Mouse (Mus musculus) CD4-positive, CD25-positive, alpha-beta regulatory T cell, adult 2 months (primary cell): ENCODE measurements around the gene Alkbh8.
"Not testable (repeated sequence)": the region's sequence is repeated elsewhere in the genome, so short reads cannot be mapped to it uniquely, and the experiment has no call there.

Experiments
- DNase-seq: peaks from one replicate; pipeline ENCODE4 v3.0.0-alpha.2; 2012; ENCODE audit warnings: low read depth, low spot score

The Alkbh8 gene

DNA sequence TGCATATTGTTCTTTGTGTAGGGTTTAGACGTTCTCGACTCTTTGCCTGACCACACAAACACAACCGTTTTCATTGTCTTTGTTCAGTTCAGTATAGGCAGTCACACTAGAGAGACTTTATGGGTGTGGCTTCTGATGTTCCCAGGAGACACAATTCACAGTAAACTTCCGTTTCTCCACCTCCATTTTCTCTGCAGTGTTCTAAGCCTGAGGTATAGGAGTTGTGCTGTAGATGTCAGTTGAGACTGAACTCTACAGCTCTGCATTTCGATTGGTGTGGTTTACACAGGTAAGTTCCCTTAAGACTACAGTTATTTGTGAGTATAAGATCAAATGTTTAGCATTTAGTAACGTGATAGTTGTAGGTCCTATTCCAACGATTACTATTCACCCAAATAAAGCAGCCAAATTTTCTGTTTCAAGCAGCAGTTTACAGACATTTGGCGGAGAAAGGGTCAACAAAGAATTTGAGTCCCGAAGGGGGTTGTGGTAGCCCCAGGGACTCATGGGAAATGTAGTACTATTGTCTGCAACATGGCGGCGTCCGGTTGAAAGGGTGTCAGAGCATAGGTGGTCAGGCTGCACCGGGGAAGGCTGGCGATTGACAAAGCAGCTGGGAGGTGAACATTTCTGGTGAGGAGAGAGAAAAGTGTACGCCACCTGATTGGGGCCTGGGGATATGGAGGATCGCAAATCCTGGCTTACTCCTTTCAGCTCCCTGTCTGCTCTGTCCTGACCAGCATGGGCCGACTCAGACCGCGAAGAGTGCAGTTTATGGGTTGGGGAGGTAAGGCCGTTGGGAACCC is at the start of gene Alkbh8:
TSS of gene Alkbh8 (plus strand) at position 179 of the 806 bp plus-strand sequence.
- DNase-seq, result peak; percentile 83

DNA sequence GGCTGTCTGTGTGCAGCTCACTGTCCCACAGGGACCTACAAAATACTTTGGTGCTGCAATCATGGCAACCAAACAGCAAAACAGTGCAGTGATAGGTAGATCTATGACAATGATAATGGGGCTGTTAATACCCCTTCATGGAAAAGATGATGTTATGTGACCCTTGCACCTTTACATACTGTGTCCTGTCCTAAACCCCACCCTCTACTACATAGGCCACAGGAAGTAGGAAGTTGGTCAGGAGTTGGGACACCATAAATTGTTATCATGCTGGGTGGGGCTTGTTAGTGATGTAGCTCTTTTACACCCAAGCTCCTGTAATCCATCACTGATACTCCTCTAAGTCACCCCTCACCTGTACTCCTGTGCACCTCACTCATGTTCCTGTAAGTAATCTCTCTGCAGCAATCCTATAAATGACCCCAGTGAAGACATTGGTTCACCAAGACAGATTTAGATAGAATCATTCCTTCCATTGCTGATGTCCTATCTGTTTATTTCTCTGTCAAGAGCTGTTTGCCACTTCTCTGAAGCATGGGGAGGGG is 25.6 kb upstream of the Alkbh8 start:
- no peak for DNase-seq

DNA sequence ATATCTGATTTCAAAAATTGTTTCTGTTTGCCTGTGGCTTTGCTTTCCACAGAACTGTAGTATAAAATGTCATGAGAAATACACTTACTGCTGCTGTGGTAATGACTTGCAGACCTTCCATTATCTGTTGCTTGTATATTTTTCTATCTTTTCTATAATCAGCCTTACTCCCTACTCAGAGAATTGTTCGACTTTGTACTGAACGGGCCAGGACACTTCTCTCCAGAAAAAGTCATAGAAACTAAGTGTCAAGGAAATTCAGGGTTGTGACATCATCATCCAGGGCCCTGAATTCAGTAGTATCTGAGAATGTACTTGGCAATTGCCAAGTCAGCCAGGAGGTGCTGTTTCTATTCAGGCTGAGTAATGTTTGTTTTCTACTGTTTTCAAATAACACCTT is 24.9 kb upstream of the Alkbh8 start:
- no peak for DNase-seq

DNA sequence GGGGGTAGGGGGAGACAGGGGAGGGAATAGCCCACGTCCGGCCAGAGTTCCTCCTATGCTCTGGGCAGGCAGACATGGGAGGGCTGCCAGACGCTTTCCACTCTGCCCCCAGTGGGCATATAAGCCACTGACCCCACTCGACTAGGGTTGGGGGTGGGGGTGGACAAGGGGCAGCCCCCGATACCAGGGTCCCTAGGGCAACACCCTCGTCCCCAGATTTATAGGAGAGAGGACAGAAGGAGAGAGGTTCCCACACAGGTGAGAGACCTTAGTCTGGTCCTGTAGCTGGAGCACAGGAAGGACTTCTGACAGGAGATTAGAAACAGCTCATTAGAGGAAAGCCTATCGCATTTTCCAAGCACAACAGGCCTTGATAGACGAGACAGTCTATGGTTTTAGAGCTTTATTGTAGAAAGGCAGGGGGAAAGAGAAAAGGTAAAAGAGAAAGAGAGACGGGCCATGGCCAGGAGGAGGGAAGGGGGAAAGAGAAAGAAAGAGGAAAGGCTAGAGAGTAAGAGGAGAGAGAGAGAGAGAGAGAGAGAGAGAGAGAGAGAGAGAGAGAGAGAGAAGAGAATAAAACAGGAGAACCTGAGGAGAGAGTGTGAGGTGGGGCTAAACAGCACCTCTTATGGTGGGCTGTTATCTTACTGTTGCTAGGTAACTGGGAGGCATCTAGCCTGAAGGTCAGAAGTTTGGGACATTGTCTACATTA is 7.4 kb upstream of the Alkbh8 start:
- DNase-seq, result not testable (repeated sequence)

DNA sequence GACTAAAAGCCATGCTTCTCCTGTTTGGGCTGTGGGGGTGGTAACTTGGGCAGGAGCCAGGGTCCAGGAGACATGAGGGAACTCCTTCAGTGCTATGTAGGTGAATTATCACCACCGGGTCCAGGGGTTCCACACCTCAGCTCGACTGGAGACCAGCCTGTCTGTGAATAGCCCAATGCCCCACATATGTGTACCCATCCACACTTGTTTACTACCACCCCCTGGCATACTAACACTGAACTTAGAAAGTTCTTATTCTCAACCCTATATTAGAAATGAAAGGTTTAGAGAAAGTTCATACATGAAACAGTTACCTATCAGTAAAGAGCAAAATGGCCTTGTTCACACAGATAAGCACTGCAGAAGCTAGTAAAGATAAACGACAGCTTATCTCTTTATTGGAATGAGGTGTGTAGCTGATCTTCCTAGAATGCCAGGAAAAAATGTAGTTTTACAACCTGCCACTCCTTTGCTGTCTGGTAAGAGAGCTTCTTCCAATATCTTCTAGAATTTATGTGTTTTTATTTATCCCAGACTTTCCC is 6.8 kb upstream of the Alkbh8 start:
- DNase-seq, result no peak

DNA sequence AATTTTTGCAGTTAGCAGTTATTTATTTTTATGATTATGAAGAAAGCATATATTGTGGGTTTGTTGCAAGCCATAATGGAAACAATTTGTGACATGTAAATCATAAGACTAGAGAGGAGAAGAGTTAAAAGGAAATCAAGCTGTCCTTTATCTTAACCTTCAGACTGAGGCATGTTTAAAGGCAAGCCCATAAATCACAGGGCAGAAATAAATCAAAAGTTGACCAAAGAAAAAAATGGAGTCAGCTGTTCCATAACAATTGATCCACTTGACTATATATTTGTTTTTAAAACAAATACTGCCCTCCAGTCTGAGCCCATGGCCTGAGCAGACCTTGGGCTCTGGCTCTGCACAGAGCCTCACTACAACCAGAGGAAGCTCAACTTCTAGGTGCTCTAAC is 4.6 kb upstream of the Alkbh8 start:
- no peak for DNase-seq

DNA sequence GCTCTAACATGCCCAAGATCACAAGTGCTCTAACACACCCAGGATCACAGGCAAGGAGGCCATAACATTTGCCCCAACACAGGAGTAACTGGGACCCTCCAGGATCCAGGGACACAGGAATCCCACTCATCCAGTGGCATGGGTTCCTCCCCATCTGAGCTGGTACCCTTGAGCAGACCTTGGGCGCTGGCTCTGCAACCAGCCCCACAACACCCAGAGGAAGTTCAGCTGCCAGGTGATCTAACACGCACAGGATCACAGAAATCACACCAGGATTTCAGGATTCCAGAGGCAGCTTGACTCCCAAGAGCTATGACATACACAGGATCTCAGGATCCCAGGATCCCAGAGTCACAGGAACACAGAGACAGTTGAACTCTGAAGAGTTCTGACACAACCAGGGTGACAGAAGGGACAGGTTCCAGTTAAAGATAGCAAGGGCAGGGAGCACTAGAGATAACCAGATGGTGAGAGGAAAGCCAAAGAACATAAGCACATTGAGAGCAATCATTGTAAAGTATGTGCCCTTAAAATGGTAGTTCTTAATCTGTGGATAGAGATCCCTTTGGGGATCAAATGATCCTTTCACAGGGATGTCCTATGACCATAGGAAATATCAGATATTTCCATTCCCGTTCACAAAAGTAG is 4.1 kb upstream of the Alkbh8 start:
- no peak for DNase-seq

DNA sequence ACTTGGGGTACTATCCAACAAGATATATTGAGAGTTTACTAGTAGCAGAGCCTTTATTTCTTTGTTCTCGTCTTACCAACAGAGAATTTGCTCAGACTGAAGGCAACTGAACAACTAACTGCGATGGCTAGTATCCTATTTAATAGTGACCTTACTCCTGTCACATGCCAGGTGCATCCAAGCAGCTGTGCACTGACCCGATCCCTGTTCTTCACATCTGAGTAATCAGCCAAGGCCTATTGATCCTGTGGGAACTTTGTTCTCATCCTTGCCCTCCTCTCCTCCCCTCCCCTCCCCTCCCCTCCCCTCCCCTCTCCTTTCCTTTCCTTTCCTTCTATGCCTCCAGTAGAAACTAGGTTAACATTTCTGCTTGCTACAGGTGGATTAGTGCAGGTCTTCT is 1.7 kb downstream of the Alkbh8 start:
- DNase-seq, result no peak

DNA sequence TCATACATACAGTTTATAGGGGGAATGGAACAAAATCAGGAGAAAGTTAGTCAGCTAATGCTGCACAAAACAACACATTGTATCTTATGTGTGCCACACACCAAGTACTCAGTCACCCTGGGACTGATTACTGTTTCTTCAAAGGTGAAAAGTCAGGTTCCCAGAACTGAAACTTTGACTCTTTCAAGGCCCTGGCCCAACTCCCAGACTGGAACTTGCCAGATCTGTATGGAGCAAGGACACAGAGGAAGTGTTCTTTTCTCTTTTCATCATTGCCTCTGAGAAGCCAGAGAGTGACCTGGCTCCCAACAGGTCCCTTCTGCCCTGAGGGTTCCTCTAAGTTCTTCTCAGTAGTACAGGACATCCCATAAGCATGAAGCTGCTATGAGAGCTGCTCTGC is 10.2 kb downstream of the Alkbh8 start:
- no peak for DNase-seq

DNA sequence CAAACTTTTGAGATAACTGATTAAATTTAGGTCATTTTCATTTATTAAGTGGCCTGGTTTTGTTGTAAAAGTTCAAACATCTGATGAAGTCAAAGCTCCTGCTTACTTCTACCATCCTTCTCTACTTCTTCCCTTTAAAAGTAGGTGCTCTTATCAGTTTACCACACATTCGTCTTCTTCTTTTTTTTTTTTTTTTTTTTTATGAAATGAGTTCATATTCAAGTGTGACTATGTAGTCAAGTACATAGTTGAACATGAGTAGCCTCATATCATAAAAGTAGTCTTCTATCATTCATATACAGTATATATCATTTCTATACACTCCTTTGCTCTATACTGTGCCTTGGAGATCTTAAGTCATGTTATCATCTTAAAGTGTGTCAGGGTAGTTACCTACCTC is 11.0 kb downstream of the Alkbh8 start:
- DNase-seq, result no peak

DNA sequence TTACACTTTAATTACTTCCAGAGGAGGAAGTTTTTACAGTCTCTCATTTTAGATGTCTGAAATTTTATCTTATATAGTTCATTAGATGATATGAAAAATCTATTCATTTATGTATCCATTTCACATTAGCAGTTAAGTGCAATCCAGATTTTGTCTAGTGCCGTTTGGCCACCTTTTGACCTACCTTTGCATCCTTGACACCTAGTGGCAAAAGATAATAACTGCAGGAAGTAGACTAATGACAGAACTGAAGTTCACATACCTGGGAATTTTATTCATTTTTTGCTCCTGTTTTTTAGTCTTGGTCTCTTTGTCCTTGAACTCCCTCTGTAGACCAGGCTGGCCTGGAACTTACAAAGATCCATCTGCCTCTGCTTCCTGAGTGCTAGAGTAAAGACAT is 15.1 kb downstream of the Alkbh8 start:
- peak; percentile 25 for DNase-seq

DNA sequence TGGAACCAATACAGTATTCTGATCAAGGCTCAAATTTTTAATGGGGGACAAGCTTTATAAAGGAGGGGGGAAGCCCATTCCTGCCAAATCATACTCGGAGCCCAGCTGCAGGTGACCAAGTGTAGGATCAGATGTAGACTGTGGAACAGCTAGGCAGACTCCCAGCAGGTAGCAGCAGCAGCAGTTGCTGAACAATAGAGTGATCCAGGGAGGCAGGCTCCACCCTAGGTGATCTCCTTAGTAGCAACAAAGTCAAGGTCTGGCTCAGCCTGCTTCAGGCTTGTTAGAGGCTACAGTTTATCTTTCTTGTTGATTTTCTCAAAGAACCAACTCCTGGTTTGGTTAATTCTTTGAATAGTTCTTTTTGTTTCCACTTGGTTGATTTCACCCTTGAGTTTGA is 41.4 kb downstream of the Alkbh8 start:
- not testable (repeated sequence) for DNase-seq

DNA sequence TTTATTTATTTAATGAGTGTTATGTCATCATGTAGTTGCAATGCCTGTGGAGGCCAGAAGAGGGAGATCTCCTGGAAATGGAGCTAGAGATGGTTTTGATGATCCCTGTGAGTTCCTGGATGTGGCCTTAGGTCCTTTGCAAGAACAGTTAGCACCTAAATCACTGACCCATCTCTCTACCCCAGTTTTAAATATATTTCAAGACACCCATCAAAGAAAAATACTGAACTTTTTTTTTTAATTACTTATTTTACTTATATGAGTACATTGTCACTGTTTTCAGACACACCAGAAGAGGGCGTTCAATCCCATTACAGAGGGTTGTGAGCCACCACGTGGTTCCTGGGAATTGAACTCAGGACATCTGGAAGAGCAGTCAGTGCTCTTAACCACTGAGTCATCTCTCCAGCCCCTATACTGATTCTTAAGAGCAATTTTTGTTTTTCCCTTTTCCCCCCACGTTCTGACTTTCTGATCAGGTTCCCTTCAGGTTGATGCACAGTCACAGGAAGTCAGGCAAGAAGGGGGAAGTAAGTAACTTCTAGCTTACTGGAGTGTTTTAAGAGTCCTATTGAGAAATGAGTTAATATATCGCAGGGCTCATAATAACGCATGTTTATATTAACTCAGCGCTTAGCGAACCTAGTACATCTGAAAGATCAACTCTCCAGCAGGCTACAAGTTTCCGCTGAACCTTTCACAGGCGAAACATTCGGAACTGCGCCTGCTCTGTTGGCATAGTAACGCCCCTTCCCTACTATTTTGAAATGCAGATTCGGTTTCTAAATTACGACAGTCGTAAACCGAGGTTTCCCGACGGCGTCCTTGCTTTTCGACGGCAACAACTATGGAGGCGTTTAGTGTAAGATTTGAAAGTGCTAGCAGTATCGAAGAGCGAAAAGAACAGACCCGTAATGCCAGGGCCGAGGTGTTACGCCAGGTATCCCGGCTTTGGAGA is 68.6 kb downstream of the Alkbh8 start, which contains the start of gene Cwf19l2:
TSS of gene Cwf19l2 (plus strand) at position 342 of the 958 bp plus-strand sequence.
- DNase-seq, result peak; percentile 94

DNA sequence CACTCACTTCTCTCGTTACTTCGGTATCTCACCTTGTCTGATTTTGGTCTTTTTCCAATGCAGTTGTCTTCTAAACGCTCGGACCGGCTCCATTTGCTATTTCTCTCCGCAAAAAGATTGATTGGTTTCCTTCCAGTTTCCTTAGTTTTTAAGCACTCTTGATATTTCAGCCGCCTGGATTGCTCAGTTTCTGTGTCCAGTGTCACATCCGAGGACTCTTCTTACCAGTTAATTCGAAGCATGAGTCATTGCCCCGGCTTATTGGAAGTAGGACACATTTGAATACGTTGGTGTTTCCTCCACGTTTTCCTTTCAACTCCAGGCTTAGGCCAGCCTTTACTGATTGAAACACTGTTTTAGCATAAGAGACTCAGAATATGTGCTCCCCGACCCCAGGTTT is 69.4 kb downstream of the Alkbh8 start:
- peak; percentile 33 for DNase-seq

DNA sequence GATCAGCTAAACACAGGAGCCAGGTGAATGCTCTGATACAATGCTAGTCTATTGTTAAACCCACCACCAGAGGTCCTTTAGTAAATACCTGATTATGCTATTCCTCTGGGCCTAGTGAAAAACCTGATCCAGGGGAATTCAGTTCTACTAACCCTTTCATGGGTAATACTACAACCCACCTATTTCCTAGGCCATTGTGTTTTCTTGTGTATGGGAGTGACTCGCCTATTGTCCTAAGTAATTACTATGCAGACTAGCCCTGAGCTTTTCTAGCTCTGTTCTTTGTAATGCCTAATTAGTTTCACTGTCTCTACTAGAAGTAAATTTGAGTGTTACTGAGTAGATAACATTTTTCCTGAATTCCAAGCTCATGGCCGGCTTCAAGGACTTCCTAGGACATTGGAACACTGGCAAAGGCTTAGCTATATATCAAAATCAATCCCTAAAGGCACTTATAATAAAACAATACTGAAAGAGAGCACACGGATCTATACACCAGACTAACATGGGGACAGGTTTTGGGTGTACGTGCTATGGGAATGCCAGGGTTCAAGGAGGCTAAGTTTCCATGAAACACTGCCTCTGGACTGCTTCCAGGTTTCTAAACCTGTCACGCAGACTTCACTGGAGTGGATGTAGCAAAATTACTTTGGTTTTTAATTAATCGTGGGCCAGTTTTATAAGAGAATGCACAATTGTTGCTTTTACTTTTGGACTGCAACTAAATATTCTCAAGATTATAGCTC is 104.8 kb downstream of the Alkbh8 start:
- not testable (repeated sequence) for DNase-seq
